Mouse (Mus musculus): ENCODE data around the gene Carm1. TPM values are rescaled to one million over a fixed set of nuclear protein-coding genes. Genes with fewer than 3 reads are reported as not detected.

Carm1 gene
- polyA plus RNA-seq, 1 experiment: 112 TPM

GRCm38 (mm10) chr9:21576286-21576685 is 29.6 kb downstream of the Carm1 start:
- no peaks in the 10 kb centered on the region for H3K4me1 ChIP-seq (ENCODE audit: control insufficient read depth, insufficient read depth, low read length)
- TF ChIP-seq POLR2A (IDR thresholded peaks at IDR 0.05; ENCODE audit: insufficient read depth, low read length) (no peak), EP300 (IDR thresholded peaks at IDR 0.05; ENCODE audit: insufficient read depth, low read depth, low read length) (no peak), CTCF (IDR thresholded peaks at IDR 0.05; ENCODE audit: low read depth, low read length) (no peak)
- H3K4me3 ChIP-seq (ENCODE audit: low read depth, low read length): no peak overlapping the region
- H3K9me3 ChIP-seq (replicated peaks; ENCODE audit: control insufficient read depth, insufficient read depth, low read length, poor library complexity, severe bottlenecking): no peaks in the 10 kb centered on the region
- peaks cover 40% of the 10 kb centered on the region for H3K36me3 ChIP-seq (ENCODE audit: control insufficient read depth, insufficient read depth, low read length, poor library complexity, severe bottlenecking)
- H3K9ac ChIP-seq (ENCODE audit: low read depth, poor library complexity, severe bottlenecking): no peak overlapping the region
- no peak overlapping the region for H3K27ac ChIP-seq (ENCODE audit: insufficient read depth, low read length)
- no peaks in the 10 kb centered on the region for H3K27me3 ChIP-seq (ENCODE audit: control insufficient read depth, insufficient read depth, low read length, poor library complexity, severe bottlenecking)

- Histone ChIP-seq H3K9ac (ENCODE audit: low read depth, poor library complexity, severe bottlenecking) (no peak overlapping the region), H3K4me3 (ENCODE audit: low read depth, low read length) (no peak overlapping the region), H3K27me3 (ENCODE audit: control insufficient read depth, insufficient read depth, low read length, poor library complexity, severe bottlenecking) (no peaks in the 10 kb centered on the region), H3K27ac (ENCODE audit: insufficient read depth, low read length) (no peak overlapping the region), H3K36me3 (ENCODE audit: control insufficient read depth, insufficient read depth, low read length, poor library complexity, severe bottlenecking) (peaks cover 41% of the 10 kb centered on the region), H3K4me1 (ENCODE audit: control insufficient read depth, insufficient read depth, low read length) (no peaks in the 10 kb centered on the region), H3K9me3 (replicated peaks; ENCODE audit: control insufficient read depth, insufficient read depth, low read length, poor library complexity, severe bottlenecking) (no peaks in the 10 kb centered on the region)
- TF ChIP-seq POLR2A (IDR thresholded peaks at IDR 0.05; ENCODE audit: insufficient read depth, low read length): no peak
- no peak for TF ChIP-seq CTCF (IDR thresholded peaks at IDR 0.05; ENCODE audit: low read depth, low read length)
Observed at GRCm38 (mm10) chr9:21578226-21578625, 31.5 kb downstream of the Carm1 start.

GRCm38 (mm10) chr9:21585401-21585800 is 38.7 kb downstream of the Carm1 start:
- Histone ChIP-seq H3K27ac (ENCODE audit: insufficient read depth, low read length) (no peak overlapping the region), H3K4me3 (ENCODE audit: low read depth, low read length) (no peak overlapping the region), H3K4me1 (ENCODE audit: control insufficient read depth, insufficient read depth, low read length) (no peaks in the 10 kb centered on the region), H3K9ac (ENCODE audit: low read depth, poor library complexity, severe bottlenecking) (no peak overlapping the region), H3K36me3 (ENCODE audit: control insufficient read depth, insufficient read depth, low read length, poor library complexity, severe bottlenecking) (peaks cover 52% of the 10 kb centered on the region), H3K27me3 (ENCODE audit: control insufficient read depth, insufficient read depth, low read length, poor library complexity, severe bottlenecking) (no peaks in the 10 kb centered on the region), H3K9me3 (replicated peaks; ENCODE audit: control insufficient read depth, insufficient read depth, low read length, poor library complexity, severe bottlenecking) (no peaks in the 10 kb centered on the region)
- TF ChIP-seq EP300 (IDR thresholded peaks at IDR 0.05; ENCODE audit: insufficient read depth, low read depth, low read length) (no peak), CTCF (IDR thresholded peaks at IDR 0.05; ENCODE audit: low read depth, low read length) (no peak), POLR2A (IDR thresholded peaks at IDR 0.05; ENCODE audit: insufficient read depth, low read length) (no peak)

- Histone ChIP-seq H3K27ac (ENCODE audit: insufficient read depth, low read length) (no peak overlapping the region), H3K9ac (ENCODE audit: low read depth, poor library complexity, severe bottlenecking) (no peak overlapping the region), H3K27me3 (ENCODE audit: control insufficient read depth, insufficient read depth, low read length, poor library complexity, severe bottlenecking) (no peaks in the 10 kb centered on the region), H3K4me3 (ENCODE audit: low read depth, low read length) (no peak overlapping the region), H3K4me1 (ENCODE audit: control insufficient read depth, insufficient read depth, low read length) (no peaks in the 10 kb centered on the region), H3K9me3 (replicated peaks; ENCODE audit: control insufficient read depth, insufficient read depth, low read length, poor library complexity, severe bottlenecking) (no peaks in the 10 kb centered on the region), H3K36me3 (ENCODE audit: control insufficient read depth, insufficient read depth, low read length, poor library complexity, severe bottlenecking) (peaks cover 38% of the 10 kb centered on the region)
- TF ChIP-seq EP300 (IDR thresholded peaks at IDR 0.05; ENCODE audit: insufficient read depth, low read depth, low read length): no peak
- no peak for TF ChIP-seq CTCF (IDR thresholded peaks at IDR 0.05; ENCODE audit: low read depth, low read length)
- TF ChIP-seq POLR2A (IDR thresholded peaks at IDR 0.05; ENCODE audit: insufficient read depth, low read length): no peak
Observed at GRCm38 (mm10) chr9:21587678-21588349, 41.1 kb downstream of the Carm1 start.

GRCm38 (mm10) chr9:21588350-21588749 is 41.7 kb downstream of the Carm1 start:
- TF ChIP-seq CTCF (IDR thresholded peaks at IDR 0.05; ENCODE audit: low read depth, low read length) (no peak), EP300 (IDR thresholded peaks at IDR 0.05; ENCODE audit: insufficient read depth, low read depth, low read length) (no peak), POLR2A (IDR thresholded peaks at IDR 0.05; ENCODE audit: insufficient read depth, low read length) (no peak)
- no peak overlapping the region for H3K4me3 ChIP-seq (ENCODE audit: low read depth, low read length)
- peaks cover 38% of the 10 kb centered on the region for H3K36me3 ChIP-seq (ENCODE audit: control insufficient read depth, insufficient read depth, low read length, poor library complexity, severe bottlenecking)
- H3K27me3 ChIP-seq (ENCODE audit: control insufficient read depth, insufficient read depth, low read length, poor library complexity, severe bottlenecking): no peaks in the 10 kb centered on the region
- no peaks in the 10 kb centered on the region for H3K9me3 ChIP-seq (replicated peaks; ENCODE audit: control insufficient read depth, insufficient read depth, low read length, poor library complexity, severe bottlenecking)
- no peaks in the 10 kb centered on the region for H3K4me1 ChIP-seq (ENCODE audit: control insufficient read depth, insufficient read depth, low read length)
- H3K27ac ChIP-seq (ENCODE audit: insufficient read depth, low read length): no peak overlapping the region
- no peak overlapping the region for H3K9ac ChIP-seq (ENCODE audit: low read depth, poor library complexity, severe bottlenecking)

GRCm38 (mm10) chr9:21589538-21589937 is 42.8 kb downstream of the Carm1 start:
- Histone ChIP-seq H3K4me1 (ENCODE audit: control insufficient read depth, insufficient read depth, low read length) (no peaks in the 10 kb centered on the region), H3K27me3 (ENCODE audit: control insufficient read depth, insufficient read depth, low read length, poor library complexity, severe bottlenecking) (no peaks in the 10 kb centered on the region), H3K36me3 (ENCODE audit: control insufficient read depth, insufficient read depth, low read length, poor library complexity, severe bottlenecking) (peaks cover 34% of the 10 kb centered on the region), H3K27ac (ENCODE audit: insufficient read depth, low read length) (no peak overlapping the region), H3K9me3 (replicated peaks; ENCODE audit: control insufficient read depth, insufficient read depth, low read length, poor library complexity, severe bottlenecking) (no peaks in the 10 kb centered on the region), H3K9ac (ENCODE audit: low read depth, poor library complexity, severe bottlenecking) (no peak overlapping the region), H3K4me3 (ENCODE audit: low read depth, low read length) (no peak overlapping the region)
- TF ChIP-seq CTCF (IDR thresholded peaks at IDR 0.05; ENCODE audit: low read depth, low read length) (no peak), POLR2A (IDR thresholded peaks at IDR 0.05; ENCODE audit: insufficient read depth, low read length) (no peak), EP300 (IDR thresholded peaks at IDR 0.05; ENCODE audit: insufficient read depth, low read depth, low read length) (no peak)

All from ES-Bruce4 (cell line).